Mouse (Mus musculus): ENCODE results near the gene Draxin. TPM values are rescaled to one million over a fixed set of nuclear protein-coding genes. Genes with fewer than 3 reads are reported as not detected.

The Draxin gene
- polyA plus RNA-seq, 1 experiment from 2014 or later, result 12.7 TPM

GRCm38 (mm10) chr4:148154982-148155381 lies 24.5 kb upstream of the Draxin start:
- ATAC-seq (ENCODE audit: low FRiP score) (no peak), DNase-seq (ENCODE audit: low spot score, missing footprints) (peak; percentile 94)
- H3K9ac ChIP-seq (ENCODE audit: low read length), result no peak overlapping the region
- WGBS, result 64% methylated on average over 3 of the region's 3 CpGs
- no peaks in the 10 kb centered on the region for H3K9me3 ChIP-seq (ENCODE audit: control insufficient read depth, low read length)
- no peak overlapping the region for H3K4me3 ChIP-seq (ENCODE audit: low read depth, low read length)
- no peaks in the 10 kb centered on the region for H3K27me3 ChIP-seq (ENCODE audit: control insufficient read depth, insufficient read depth, low read length)
- H3K4me1 ChIP-seq (ENCODE audit: control insufficient read depth, insufficient read depth, low read length), result peaks cover 16% of the 10 kb centered on the region
- no peak overlapping the region for H3K4me2 ChIP-seq
- H3K27ac ChIP-seq (ENCODE audit: low read depth, low read length), result no peak overlapping the region
- H3K36me3 ChIP-seq (ENCODE audit: control insufficient read depth, insufficient read depth, low read length), result peaks cover 2% of the 10 kb centered on the region; the same call in 1 of the 2 replicates

GRCm38 (mm10) chr4:148154006-148154405 lies 23.5 kb upstream of the Draxin start:
- no peak overlapping the region for H3K4me2 ChIP-seq
- no peak for ATAC-seq (ENCODE audit: low FRiP score)
- no peaks in the 10 kb centered on the region for H3K9me3 ChIP-seq (ENCODE audit: control insufficient read depth, low read length)
- H3K9ac ChIP-seq (ENCODE audit: low read length), result no peak overlapping the region
- peaks cover 2% of the 10 kb centered on the region; the same call in 1 of the 2 replicates for H3K36me3 ChIP-seq (ENCODE audit: control insufficient read depth, insufficient read depth, low read length)
- no peak overlapping the region for H3K27ac ChIP-seq (ENCODE audit: low read depth, low read length)
- H3K4me3 ChIP-seq (ENCODE audit: low read depth, low read length), result no peak overlapping the region
- DNase-seq (ENCODE audit: low spot score, missing footprints), result no peak
- 96% methylated on average over 4 of the region's 4 CpGs for WGBS
- H3K4me1 ChIP-seq (ENCODE audit: control insufficient read depth, insufficient read depth, low read length), result peaks cover 16% of the 10 kb centered on the region
- H3K27me3 ChIP-seq (ENCODE audit: control insufficient read depth, insufficient read depth, low read length), result no peaks in the 10 kb centered on the region

GRCm38 (mm10) chr4:148152547-148152946 lies 22.0 kb upstream of the Draxin start:
- no peak for ATAC-seq (ENCODE audit: low FRiP score)
- H3K27me3 ChIP-seq (ENCODE audit: control insufficient read depth, insufficient read depth, low read length), result no peaks in the 10 kb centered on the region

GRCm38 (mm10) chr4:148151267-148152168 lies 21.0 kb upstream of the Draxin start, which contains the start of gene Fbxo6:
Gene Fbxo6, minus strand, starts transcription at chr4:148152140.
- Histone ChIP-seq H3K9me3 (ENCODE audit: control insufficient read depth, low read length) (no peaks in the 10 kb centered on the region), H3K27me3 (ENCODE audit: control insufficient read depth, insufficient read depth, low read length) (no peaks in the 10 kb centered on the region), H3K27ac (ENCODE audit: low read depth, low read length) (peak within 1 kb of the TSS; percentile 68), H3K4me1 (ENCODE audit: control insufficient read depth, insufficient read depth, low read length) (peaks cover 7% of the 10 kb centered on the region), H3K4me3 (ENCODE audit: low read depth, low read length) (peak within 1 kb of the TSS; percentile 45), H3K9ac (ENCODE audit: low read length) (peak within 1 kb of the TSS; percentile 78), H3K36me3 (ENCODE audit: control insufficient read depth, insufficient read depth, low read length) (peaks cover 4% of the 10 kb centered on the region; the same call in 1 of the 2 replicates), H3K4me2 (peak within 1 kb of the TSS; percentile 98)
- ATAC-seq (ENCODE audit: low FRiP score) (peak; percentile 92), DNase-seq (ENCODE audit: low spot score, missing footprints) (peak; percentile 96)
- WGBS, result 2% methylated on average over 60 of the region's 67 CpGs

More at GRCm38 (mm10) chr4:148152547-148152946, 22.0 kb upstream of the Draxin start:
- Histone ChIP-seq H3K4me2 (no peak overlapping the region), H3K27ac (ENCODE audit: low read depth, low read length) (no peak overlapping the region; the same call in 1 of the 2 replicates), H3K9me3 (ENCODE audit: control insufficient read depth, low read length) (no peaks in the 10 kb centered on the region), H3K4me1 (ENCODE audit: control insufficient read depth, insufficient read depth, low read length) (peaks cover 7% of the 10 kb centered on the region), H3K36me3 (ENCODE audit: control insufficient read depth, insufficient read depth, low read length) (0 out of 2 replicates have a peak, but pooled peaks cover 2% of the 10 kb centered on the region), H3K4me3 (ENCODE audit: low read depth, low read length) (no peak overlapping the region), H3K9ac (ENCODE audit: low read length) (no peak overlapping the region)
- WGBS, result 73% methylated on average over 5 of the region's 5 CpGs
- DNase-seq (ENCODE audit: low spot score, missing footprints), result no peak

GRCm38 (mm10) chr4:148150953-148151266 lies 20.4 kb upstream of the Draxin start:
- 68% methylated on average over 3 of the region's 3 CpGs for WGBS

GRCm38 (mm10) chr4:148150242-148150641 lies 19.7 kb upstream of the Draxin start:
- WGBS, result 53% methylated on average over 7 of the region's 7 CpGs

More at GRCm38 (mm10) chr4:148150953-148151266, 20.4 kb upstream of the Draxin start:
- DNase-seq (ENCODE audit: low spot score, missing footprints) (no peak), ATAC-seq (ENCODE audit: low FRiP score) (no peak)
- Histone ChIP-seq H3K4me1 (ENCODE audit: control insufficient read depth, insufficient read depth, low read length) (peaks cover 7% of the 10 kb centered on the region), H3K27ac (ENCODE audit: low read depth, low read length) (no peak overlapping the region), H3K4me3 (ENCODE audit: low read depth, low read length) (peak overlapping the region; percentile 45), H3K27me3 (ENCODE audit: control insufficient read depth, insufficient read depth, low read length) (no peaks in the 10 kb centered on the region), H3K4me2 (peak overlapping the region; percentile 98), H3K9me3 (ENCODE audit: control insufficient read depth, low read length) (no peaks in the 10 kb centered on the region), H3K9ac (ENCODE audit: low read length) (peak overlapping the region; percentile 78), H3K36me3 (ENCODE audit: control insufficient read depth, insufficient read depth, low read length) (peaks cover 5% of the 10 kb centered on the region; the same call in 1 of the 2 replicates)

GRCm38 (mm10) chr4:148149540-148149939 lies 19.0 kb upstream of the Draxin start:
- no peak overlapping the region for H3K4me2 ChIP-seq
- H3K4me3 ChIP-seq (ENCODE audit: low read depth, low read length), result no peak overlapping the region
- ATAC-seq (ENCODE audit: low FRiP score) (no peak), DNase-seq (ENCODE audit: low spot score, missing footprints) (no peak)
- peaks cover 8% of the 10 kb centered on the region for H3K36me3 ChIP-seq (ENCODE audit: control insufficient read depth, insufficient read depth, low read length)
- no peaks in the 10 kb centered on the region for H3K9me3 ChIP-seq (ENCODE audit: control insufficient read depth, low read length)
- WGBS, result 74% methylated on average over 12 of the region's 12 CpGs
- peaks cover 7% of the 10 kb centered on the region for H3K4me1 ChIP-seq (ENCODE audit: control insufficient read depth, insufficient read depth, low read length)
- H3K27me3 ChIP-seq (ENCODE audit: control insufficient read depth, insufficient read depth, low read length), result no peaks in the 10 kb centered on the region
- no peak overlapping the region for H3K9ac ChIP-seq (ENCODE audit: low read length)
- H3K27ac ChIP-seq (ENCODE audit: low read depth, low read length), result no peak overlapping the region

More at GRCm38 (mm10) chr4:148150242-148150641, 19.7 kb upstream of the Draxin start:
- Histone ChIP-seq H3K4me1 (ENCODE audit: control insufficient read depth, insufficient read depth, low read length) (peaks cover 7% of the 10 kb centered on the region), H3K4me3 (ENCODE audit: low read depth, low read length) (no peak overlapping the region), H3K9me3 (ENCODE audit: control insufficient read depth, low read length) (no peaks in the 10 kb centered on the region), H3K4me2 (no peak overlapping the region), H3K36me3 (ENCODE audit: control insufficient read depth, insufficient read depth, low read length) (peaks cover 3% of the 10 kb centered on the region; the same call in 1 of the 2 replicates), H3K27ac (ENCODE audit: low read depth, low read length) (no peak overlapping the region), H3K27me3 (ENCODE audit: control insufficient read depth, insufficient read depth, low read length) (no peaks in the 10 kb centered on the region), H3K9ac (ENCODE audit: low read length) (no peak overlapping the region)
- DNase-seq (ENCODE audit: low spot score, missing footprints) (no peak), ATAC-seq (ENCODE audit: low FRiP score) (no peak)

GRCm38 (mm10) chr4:148147714-148148113 lies 17.2 kb upstream of the Draxin start:
- H3K36me3 ChIP-seq (ENCODE audit: control insufficient read depth, insufficient read depth, low read length), result peaks cover 8% of the 10 kb centered on the region
- no peak overlapping the region for H3K27ac ChIP-seq (ENCODE audit: low read depth, low read length)
- no peaks in the 10 kb centered on the region for H3K27me3 ChIP-seq (ENCODE audit: control insufficient read depth, insufficient read depth, low read length)
- ATAC-seq (ENCODE audit: low FRiP score) (no peak), DNase-seq (ENCODE audit: low spot score, missing footprints) (no peak)
- H3K4me2 ChIP-seq, result no peak overlapping the region
- H3K4me1 ChIP-seq (ENCODE audit: control insufficient read depth, insufficient read depth, low read length), result peaks cover 7% of the 10 kb centered on the region
- H3K9me3 ChIP-seq (ENCODE audit: control insufficient read depth, low read length), result no peaks in the 10 kb centered on the region
- H3K9ac ChIP-seq (ENCODE audit: low read length), result no peak overlapping the region
- H3K4me3 ChIP-seq (ENCODE audit: low read depth, low read length), result no peak overlapping the region
- WGBS, result 88% methylated on average over 2 of the region's 2 CpGs

GRCm38 (mm10) chr4:148143721-148144120 lies 13.2 kb upstream of the Draxin start:
- H3K36me3 ChIP-seq (ENCODE audit: control insufficient read depth, insufficient read depth, low read length), result peaks cover 8% of the 10 kb centered on the region
- H3K4me3 ChIP-seq (ENCODE audit: low read depth, low read length), result no peak overlapping the region
- H3K9ac ChIP-seq (ENCODE audit: low read length), result no peak overlapping the region
- H3K27me3 ChIP-seq (ENCODE audit: control insufficient read depth, insufficient read depth, low read length), result peaks cover 3% of the 10 kb centered on the region; the same call in 1 of the 2 replicates
- no peak overlapping the region for H3K27ac ChIP-seq (ENCODE audit: low read depth, low read length)
- H3K4me1 ChIP-seq (ENCODE audit: control insufficient read depth, insufficient read depth, low read length), result peaks cover 11% of the 10 kb centered on the region
- H3K9me3 ChIP-seq (ENCODE audit: control insufficient read depth, low read length), result no peaks in the 10 kb centered on the region
- ATAC-seq (ENCODE audit: low FRiP score) (no peak), DNase-seq (ENCODE audit: low spot score, missing footprints) (no peak)
- no peak overlapping the region for H3K4me2 ChIP-seq
- 85% methylated on average over 5 of the region's 5 CpGs for WGBS
